Mouse (Mus musculus) heart, adult 2 months (tissue): Measurements from ENCODE around the gene Ispd. TPM values are rescaled to one million over a fixed set of nuclear protein-coding genes. Genes with fewer than 3 reads are reported as not detected.
"Not testable (repeated sequence)": the region's sequence is repeated elsewhere in the genome, so short reads cannot be mapped to it uniquely, and the experiment has no call there.

ENCODE experiments used
- DNase-seq, 2 experiments: peaks; one replicate each; pipeline ENCODE4 v3.0.0; 2021
- H3K27ac ChIP-seq: fragments of 200-600 bp; 2 replicates; pipeline ENCODE4 v1.8.1; 2022
- H3K27me3 ChIP-seq: fragments of 200-500 bp; 2 replicates; pipeline ENCODE4 v1.6.1; 2012; ENCODE audit warnings: mild to moderate bottlenecking, low read length, inconsistent platforms, mixed read lengths; ENCODE audit not compliant: control insufficient read depth, insufficient read depth
- H3K36me3 ChIP-seq: fragments of 200-500 bp; 2 replicates; pipeline ENCODE4 v1.6.1; 2012; ENCODE audit warnings: low read length, inconsistent platforms; ENCODE audit not compliant: control insufficient read depth, insufficient read depth
- H3K4me1 ChIP-seq: fragments of 200-500 bp; 2 replicates; pipeline ENCODE4 v1.6.1; 2011; ENCODE audit warnings: low read length; ENCODE audit not compliant: control insufficient read depth, insufficient read depth
- H3K4me3 ChIP-seq: fragments of 200-600 bp; 2 replicates; pipeline ENCODE4 v1.8.1; 2022
- H3K79me2 ChIP-seq: fragments of 200-500 bp; replicated peaks from 2 replicates; pipeline ENCODE4 v1.6.1; 2012; ENCODE audit warnings: mild to moderate bottlenecking, inconsistent platforms, low read length, moderate library complexity, mixed read lengths; ENCODE audit not compliant: control insufficient read depth, insufficient read depth
- H3K9ac ChIP-seq: fragments of 200-500 bp; 2 replicates; pipeline ENCODE4 v1.6.1; 2012; ENCODE audit warnings: low read depth, mild to moderate bottlenecking, control low read depth, inconsistent platforms, low read length, mixed read lengths
- CTCF ChIP-seq: fragments of 200-600 bp; IDR thresholded peaks from 2 replicates; pipeline ENCODE4 v1.8.1; 2022; ENCODE audit warnings: antibody characterized with exemption, mild to moderate bottlenecking, moderate library complexity
- EP300 ChIP-seq: fragments of 200-500 bp; IDR thresholded peaks from 2 replicates; pipeline ENCODE4 v1.6.1; 2011; ENCODE audit warnings: low read depth, low read length, control low read depth; ENCODE audit not compliant: insufficient read depth
- POLR2A ChIP-seq: fragments of 200-500 bp; IDR thresholded peaks from 2 replicates; pipeline ENCODE4 v1.6.1; 2011; ENCODE audit warnings: mild to moderate bottlenecking, low read depth, low read length, control low read depth; ENCODE audit not compliant: insufficient read depth
- WGBS: fragments of 180-500 bp; shearing (Covaris S2); methylation state at CpG from one replicate; pipeline ENCODE4 v1.1.7; 2018; 5-methylcytosine and 5-hydroxymethylcytosine counted together
- intact Hi-C: fragments of 180-260 bp; cut with DNase I; formaldehyde crosslinking; loops from one replicate; pipeline ENCODE4 v1.15.1; 2025
- polyA plus RNA-seq: library from polyadenylated mRNA; depleted of rRNA; stranded (reverse); fragments of >200 nt; gene quantifications from 2 replicates; pipeline ENCODE4 v1.2.3, GENCODE M21; 2012
- total RNA-seq, 2 experiments: library from RNA; stranded (reverse); gene quantifications; 2 replicates each; pipeline ENCODE4 v1.2.3; 2021

Ispd gene
- total and polyA plus RNA-seq, 3 experiments = 2.0 to 5.1 (median 4.4) TPM

- Histone ChIP-seq H3K79me2 (no peaks in the 10 kb centered on the region), H3K36me3 (no peaks in the 10 kb centered on the region), H3K27me3 (no peaks in the 10 kb centered on the region), H3K9ac (no peak overlapping the region), H3K27ac (no peak overlapping the region), H3K4me1 (no peaks in the 10 kb centered on the region), H3K4me3 (no peak overlapping the region)
- intact Hi-C loops = no loop called here
- TF ChIP-seq EP300 (no peak), CTCF (no peak), POLR2A (no peak)
- DNase-seq = no peak
- 84% methylated on average over 4 of the region's 4 CpGs for WGBS
These were observed 17.2 kb upstream of the Ispd start for GRCm38 (mm10) chr12:36364013-36364412.

- H3K79me2 ChIP-seq = no peaks in the 10 kb centered on the region
- TF ChIP-seq CTCF (peak; percentile 62), EP300 (no peak)
- intact Hi-C loops = loop anchor here (1.0 kb wide), 1 partner anchor 158 kb away; no protein-coding TSS in a partner anchor
- no peaks in the 10 kb centered on the region for H3K36me3 ChIP-seq
- no peak overlapping the region for H3K4me3 ChIP-seq
- H3K27ac ChIP-seq = no peak overlapping the region
- no peaks in the 10 kb centered on the region for H3K4me1 ChIP-seq
- WGBS = 37% methylated on average over 4 of the region's 4 CpGs
- H3K9ac ChIP-seq = no peak overlapping the region
- DNase-seq = no peak
- no peaks in the 10 kb centered on the region for H3K27me3 ChIP-seq
These were observed 7.8 kb upstream of the Ispd start for GRCm38 (mm10) chr12:36373237-36373998.

- 80% methylated on average over 3 of the region's 4 CpGs for WGBS
- H3K4me3 ChIP-seq, H3K79me2 ChIP-seq, H3K27ac ChIP-seq, intact Hi-C loops, DNase-seq, H3K4me1 ChIP-seq, H3K36me3 ChIP-seq, H3K9ac ChIP-seq, H3K27me3 ChIP-seq: not testable (repeated sequence)
These were observed 4.9 kb upstream of the Ispd start for GRCm38 (mm10) chr12:36376391-36376790.

GRCm38 (mm10) chr12:36380254-36380653, 996 bp upstream of the Ispd start:
- DNase-seq = no peak
- Histone ChIP-seq H3K36me3 (peaks cover 5% of the 10 kb centered on the region), H3K27ac (no peak overlapping the region), H3K27me3 (no peaks in the 10 kb centered on the region), H3K79me2 (no peaks in the 10 kb centered on the region), H3K4me1 (peaks cover 3% of the 10 kb centered on the region), H3K9ac (no peak overlapping the region), H3K4me3 (no peak overlapping the region)
- WGBS = 68% methylated on average over 3 of the region's 3 CpGs
- no peak for TF ChIP-seq CTCF
- TF ChIP-seq EP300 = no peak
- TF ChIP-seq POLR2A = no peak
- intact Hi-C loops = loop anchor here (5.0 to 10.0 kb wide), 2 partner anchors 223 to 335 kb away; partner anchors contain the start of genes Ankmy2, Bzw2 and Tspan13

GRCm38 (mm10) chr12:36380806-36381205, 444 bp upstream of the Ispd start:
- Histone ChIP-seq H3K9ac (no peak overlapping the region), H3K27ac (peak overlapping the region; percentile 97), H3K27me3 (no peaks in the 10 kb centered on the region), H3K79me2 (no peaks in the 10 kb centered on the region), H3K36me3 (peaks cover 5% of the 10 kb centered on the region), H3K4me1 (peaks cover 3% of the 10 kb centered on the region), H3K4me3 (no peak overlapping the region; the same call in 1 of the 2 replicates)
- intact Hi-C loops = loop anchor here (5.0 to 10.0 kb wide), 2 partner anchors 224 to 336 kb away; partner anchors contain the start of genes Ankmy2, Bzw2 and Tspan13
- DNase-seq = no peak
- WGBS = 77% methylated on average over 5 of the region's 5 CpGs
- TF ChIP-seq POLR2A = no peak
- TF ChIP-seq CTCF = 0 out of 2 replicates have a peak, but pooled peaks have one; percentile 7
- no peak for TF ChIP-seq EP300

GRCm38 (mm10) chr12:36385386-36385785, 4.1 kb downstream of the Ispd start:
- intact Hi-C loops = loop anchor here (10.0 kb wide), 1 partner anchor 341 kb away; the partner anchor contains the start of gene Tspan13
- H3K9ac ChIP-seq = no peak overlapping the region

More at GRCm38 (mm10) chr12:36385386-36385785, 4.1 kb downstream of the Ispd start:
- no peaks in the 10 kb centered on the region for H3K79me2 ChIP-seq
- DNase-seq = no peak
- WGBS = 54% methylated on average over 6 of the region's 6 CpGs
- H3K27ac ChIP-seq = no peak overlapping the region
- H3K4me3 ChIP-seq = no peak overlapping the region
- peaks cover 3% of the 10 kb centered on the region for H3K4me1 ChIP-seq
- TF ChIP-seq CTCF = no peak
- no peak for TF ChIP-seq EP300
- TF ChIP-seq POLR2A = no peak
- peaks cover 5% of the 10 kb centered on the region for H3K36me3 ChIP-seq
- H3K27me3 ChIP-seq = no peaks in the 10 kb centered on the region
